Mouse (Mus musculus): ENCODE measurements around the gene Scube1. TPM values are rescaled to one million over a fixed set of nuclear protein-coding genes. Genes with fewer than 3 reads are reported as not detected.

The Scube1 gene
- total and polyA plus RNA-seq, 3 experiments = not detected

DNA sequence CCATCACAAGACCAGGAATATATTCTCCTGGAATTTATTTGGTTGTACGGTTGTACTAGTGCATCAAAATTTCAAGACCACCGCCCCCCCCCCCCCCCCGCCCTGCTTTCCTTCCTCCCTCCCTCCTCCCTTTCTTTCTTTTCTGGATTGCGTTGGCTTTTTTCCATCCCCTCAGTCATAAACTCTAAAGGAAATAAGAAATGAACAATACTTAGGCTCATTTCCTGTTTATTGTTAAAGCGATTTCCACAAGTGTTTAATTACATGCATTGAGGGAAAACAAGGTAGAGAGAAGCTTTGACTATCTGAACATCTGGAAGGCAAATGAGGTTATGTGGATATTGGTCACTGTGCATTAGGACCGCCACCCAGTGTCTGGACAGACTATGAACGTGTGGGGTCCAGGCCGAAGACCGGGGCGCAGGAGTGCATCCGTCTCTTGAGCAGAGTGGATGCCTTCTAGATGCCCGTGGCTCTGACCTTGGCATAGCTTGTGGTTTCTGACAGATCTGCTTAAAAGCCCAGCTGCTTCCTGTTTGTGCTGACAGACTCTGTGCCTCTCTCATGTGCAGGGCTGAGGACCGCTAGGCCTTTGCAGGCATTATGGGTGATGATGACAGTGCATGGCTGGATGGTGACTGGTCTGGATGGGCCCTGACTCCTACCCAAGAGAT, 122.3 kb downstream of the Scube1 start:
- H3K4me3 ChIP-seq (replicated peaks in 1 of 3; ENCODE audit: low read depth in 2 of 3, low read length in 2 of 3, poor library complexity in 1 of 3) = no peak overlapping the region
- H3K36me3 ChIP-seq (replicated peaks in 1 of 2; ENCODE audit: control insufficient read depth in 1 of 2, insufficient read depth in 1 of 2, low read length in 1 of 2) = no peaks in the 10 kb centered on the region
- no peaks in the 10 kb centered on the region for H3K9me3 ChIP-seq (replicated peaks; ENCODE audit: low read length)
- no peak overlapping the region for H3K4me2 ChIP-seq (ENCODE audit: insufficient read depth, low read depth, poor library complexity, severe bottlenecking)
- no peak overlapping the region for H3K27ac ChIP-seq (ENCODE audit: insufficient read depth, low read depth)
- TF ChIP-seq ZMIZ1 (IDR thresholded peaks at IDR 0.05; ENCODE audit: low read depth, low read length) (no peak), HCFC1 (IDR thresholded peaks at IDR 0.05; ENCODE audit: low read depth, low read length) (no peak), ZC3H11A (IDR thresholded peaks at IDR 0.05; ENCODE audit: low read depth, low read length) (no peak), ELF1 (IDR thresholded peaks at IDR 0.05; ENCODE audit: low read depth, low read length) (no peak), POLR2A (IDR thresholded peaks at IDR 0.05; ENCODE audit: low read depth, low read length) (no peak), GABPA (IDR thresholded peaks at IDR 0.05; ENCODE audit: insufficient replicate concordance, low read depth, low read length) (no peak), JUN (IDR thresholded peaks at IDR 0.05; ENCODE audit: insufficient read depth, low read depth, low read length) (no peak), USF1 (IDR thresholded peaks at IDR 0.05; ENCODE audit: low read depth, low read length) (no peak), MAX (IDR thresholded peaks at IDR 0.05; ENCODE audit: low read length) (no peak), PAX5 (IDR thresholded peaks at IDR 0.05; ENCODE audit: low read length) (no peak), NRF1 (IDR thresholded peaks at IDR 0.05; ENCODE audit: low read depth, low read length) (no peak), NELFE (IDR thresholded peaks at IDR 0.05; ENCODE audit: low read depth, low read length) (no peak)
- H3K9ac ChIP-seq (ENCODE audit: insufficient read depth, low read depth) = no peak overlapping the region
- H3K27me3 ChIP-seq (replicated peaks) = peaks cover 10% of the 10 kb centered on the region
- in situ Hi-C loops (cut with MboI; ENCODE audit: low pct_ligation_motif_present, low pct_unique_long_range_greater_than_20kb, low sequenced_read_pairs) (no loop called here), dilution Hi-C loops (cut with MboI; ENCODE audit: extremely low pct_ligation_motif_present, extremely low pct_unique_long_range_greater_than_20kb, low sequenced_read_pairs) (no loop called here)
- H3K79me2 ChIP-seq (replicated peaks; ENCODE audit: control insufficient read depth, extremely low read depth, insufficient read depth, poor library complexity, severe bottlenecking) = no peaks in the 10 kb centered on the region
- peak; percentile 37 for DNase-seq (ENCODE audit: extremely low read depth)
- H3K4me1 ChIP-seq (ENCODE audit: control insufficient read depth in 1 of 2, insufficient read depth in 2 of 2) = peaks cover 6 to 8% of the 10 kb centered on the region in 2 experiments

DNA sequence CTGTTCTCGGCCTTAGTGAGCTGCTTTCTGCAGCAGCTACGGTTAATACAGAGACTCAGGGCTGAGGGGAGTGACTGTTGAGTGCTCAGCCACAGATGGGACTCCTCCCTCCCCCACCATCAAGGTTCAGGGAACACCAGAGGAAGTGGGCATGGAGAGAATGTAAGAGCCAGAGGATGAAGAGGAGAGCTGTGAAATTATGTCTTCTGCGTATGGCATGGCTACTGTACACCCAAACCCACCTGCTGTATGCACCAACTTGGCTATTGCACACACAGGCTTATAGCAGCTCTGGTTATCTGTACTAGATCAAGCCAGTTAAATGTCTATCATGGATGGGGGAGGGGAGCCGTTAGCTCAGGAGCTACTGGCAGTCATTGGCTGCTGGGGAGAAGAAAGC, 123.6 kb downstream of the Scube1 start:
- Histone ChIP-seq H3K27me3 (replicated peaks) (peaks cover 5% of the 10 kb centered on the region), H3K36me3 (replicated peaks in 1 of 2; ENCODE audit: control insufficient read depth in 1 of 2, insufficient read depth in 1 of 2, low read length in 1 of 2) (no peaks in the 10 kb centered on the region), H3K4me1 (ENCODE audit: control insufficient read depth in 1 of 2, insufficient read depth in 2 of 2) (peaks cover 6 to 8% of the 10 kb centered on the region in 2 experiments), H3K4me2 (ENCODE audit: insufficient read depth, low read depth, poor library complexity, severe bottlenecking) (no peak overlapping the region), H3K27ac (ENCODE audit: insufficient read depth, low read depth) (no peak overlapping the region), H3K79me2 (replicated peaks; ENCODE audit: control insufficient read depth, extremely low read depth, insufficient read depth, poor library complexity, severe bottlenecking) (no peaks in the 10 kb centered on the region), H3K9ac (ENCODE audit: insufficient read depth, low read depth) (no peak overlapping the region), H3K9me3 (replicated peaks; ENCODE audit: low read length) (no peaks in the 10 kb centered on the region), H3K4me3 (replicated peaks in 1 of 3; ENCODE audit: low read depth in 2 of 3, low read length in 2 of 3, poor library complexity in 1 of 3) (no peak overlapping the region)
- dilution Hi-C loops (cut with MboI; ENCODE audit: extremely low pct_ligation_motif_present, extremely low pct_unique_long_range_greater_than_20kb, low sequenced_read_pairs) = no loop called here
- no peak for DNase-seq (ENCODE audit: extremely low read depth)
- TF ChIP-seq ZNF384 (IDR thresholded peaks at IDR 0.05; ENCODE audit: low read depth, low read length) = no peak
- TF ChIP-seq ZC3H11A (IDR thresholded peaks at IDR 0.05; ENCODE audit: low read depth, low read length) = no peak
- TF ChIP-seq TCF12 (IDR thresholded peaks at IDR 0.05; ENCODE audit: low read depth, low read length) = no peak
- TF ChIP-seq KAT2A (IDR thresholded peaks at IDR 0.05; ENCODE audit: insufficient replicate concordance, low read length) = no peak
- no peak for TF ChIP-seq USF2 (conservative IDR thresholded peaks at IDR 0.05; ENCODE audit: low read depth, low read length)
- TF ChIP-seq TBP (conservative IDR thresholded peaks at IDR 0.05; ENCODE audit: low read depth, low read length) = no peak
- TF ChIP-seq IRF4 (IDR thresholded peaks at IDR 0.05; ENCODE audit: low read depth, low read length) = no peak
- no peak for TF ChIP-seq POLR2A (IDR thresholded peaks at IDR 0.05; ENCODE audit: low read depth, low read length)
- TF ChIP-seq BHLHE40 (IDR thresholded peaks at IDR 0.05; ENCODE audit: low read depth, low read length) = no peak
- TF ChIP-seq SIN3A (IDR thresholded peaks at IDR 0.05; ENCODE audit: low read length) = no peak
- no peak for TF ChIP-seq MAFK (IDR thresholded peaks at IDR 0.05; ENCODE audit: insufficient replicate concordance, low read length)
- no peak for TF ChIP-seq USF1 (IDR thresholded peaks at IDR 0.05; ENCODE audit: low read depth, low read length)
- no peak for TF ChIP-seq NRF1 (IDR thresholded peaks at IDR 0.05; ENCODE audit: low read depth, low read length)
- TF ChIP-seq ZKSCAN1 (IDR thresholded peaks at IDR 0.05; ENCODE audit: borderline replicate concordance, low read depth, low read length) = no peak
- TF ChIP-seq E2F4 (IDR thresholded peaks at IDR 0.05; ENCODE audit: insufficient replicate concordance, low read depth, low read length) = no peak
- TF ChIP-seq GABPA (IDR thresholded peaks at IDR 0.05; ENCODE audit: insufficient replicate concordance, low read depth, low read length) = no peak
- TF ChIP-seq RCOR1 (conservative IDR thresholded peaks at IDR 0.05; ENCODE audit: low read depth, low read length) = no peak
- in situ Hi-C loops (cut with MboI; ENCODE audit: low pct_ligation_motif_present, low pct_unique_long_range_greater_than_20kb, low sequenced_read_pairs) = no loop called here

Measured in CH12.LX (cell line).